Mouse (Mus musculus) right cerebral cortex, postnatal 10 days (tissue): ENCODE data around the gene Ppp1r1c.

Experiments used
- DNase-seq, 2 experiments: peaks; one replicate each; pipeline ENCODE4 v3.0.0; 2021; ENCODE audit warnings: low spot score in 2 of 2

The Ppp1r1c gene

GRCm38 (mm10) chr2:79707575-79707974 is at the start of gene Ppp1r1c:
TSS of gene Ppp1r1c (plus strand) at chr2:79707780.
- no peak for DNase-seq

DNA sequence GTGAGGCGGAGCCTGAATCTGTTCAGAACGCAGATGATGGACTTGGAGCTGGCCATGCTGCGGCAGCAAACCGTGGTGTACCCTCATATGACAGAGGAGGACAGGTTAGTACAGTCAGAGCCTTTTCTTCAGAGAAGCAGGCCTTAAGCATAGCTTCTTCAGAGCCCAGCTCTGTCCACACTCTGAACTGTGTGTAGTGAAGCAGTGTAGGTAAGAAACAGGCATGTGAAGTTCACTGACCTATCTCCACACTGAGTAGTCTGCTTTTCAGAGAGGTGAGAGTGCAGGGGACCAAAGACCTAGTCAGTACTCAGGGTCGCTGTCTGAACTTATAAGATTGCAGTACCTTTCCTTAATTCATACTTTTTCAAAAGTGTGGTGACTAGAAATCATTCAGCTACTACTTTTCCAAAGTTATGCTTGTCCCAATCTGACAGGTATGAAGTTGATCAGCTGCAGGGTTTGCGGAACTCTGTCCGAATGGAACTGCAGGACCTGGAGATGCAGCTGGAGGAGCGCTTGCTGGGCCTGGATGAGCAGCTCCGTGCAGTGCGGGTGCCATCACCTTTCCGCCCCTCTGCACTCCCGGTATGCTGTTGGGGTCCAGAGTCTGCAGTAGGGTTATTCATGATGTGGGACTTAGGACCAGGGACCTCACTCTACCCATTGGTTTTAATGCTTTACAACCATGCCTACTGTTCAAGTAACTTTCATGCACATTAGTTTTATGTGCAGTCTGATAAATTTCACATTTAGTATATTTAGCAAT is 47.0 kb upstream of the Ppp1r1c start:
- no peak for DNase-seq

DNA sequence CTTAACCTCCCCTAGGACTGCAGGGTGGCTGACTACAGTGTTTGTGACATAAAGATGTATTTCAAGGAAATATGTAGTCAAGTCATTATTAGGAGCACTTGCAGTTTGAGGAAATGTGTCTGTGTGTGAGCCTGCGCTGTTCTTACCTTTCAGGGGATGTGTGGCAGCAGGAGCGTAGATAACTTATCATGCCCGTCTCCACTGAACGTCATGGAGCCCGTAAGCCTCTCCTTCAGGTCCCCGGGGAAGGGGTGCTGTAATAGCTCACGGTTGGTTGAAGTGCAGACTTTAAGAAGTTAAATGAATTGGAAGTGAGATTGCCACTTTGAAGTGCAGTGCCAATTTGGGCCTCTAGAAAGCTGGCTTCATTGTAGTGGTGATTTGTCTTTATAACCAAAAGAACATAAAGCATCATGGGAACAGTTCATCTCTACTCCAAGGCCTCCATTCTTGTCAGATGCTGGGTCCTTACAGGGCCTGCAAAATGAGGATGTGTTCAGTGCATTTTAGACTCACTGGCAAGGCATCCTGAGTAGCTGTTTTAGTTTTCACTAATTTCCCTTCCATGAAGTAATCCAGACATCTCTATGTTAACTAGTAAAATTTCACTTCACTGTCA is 46.0 kb upstream of the Ppp1r1c start:
- no peak for DNase-seq

DNA sequence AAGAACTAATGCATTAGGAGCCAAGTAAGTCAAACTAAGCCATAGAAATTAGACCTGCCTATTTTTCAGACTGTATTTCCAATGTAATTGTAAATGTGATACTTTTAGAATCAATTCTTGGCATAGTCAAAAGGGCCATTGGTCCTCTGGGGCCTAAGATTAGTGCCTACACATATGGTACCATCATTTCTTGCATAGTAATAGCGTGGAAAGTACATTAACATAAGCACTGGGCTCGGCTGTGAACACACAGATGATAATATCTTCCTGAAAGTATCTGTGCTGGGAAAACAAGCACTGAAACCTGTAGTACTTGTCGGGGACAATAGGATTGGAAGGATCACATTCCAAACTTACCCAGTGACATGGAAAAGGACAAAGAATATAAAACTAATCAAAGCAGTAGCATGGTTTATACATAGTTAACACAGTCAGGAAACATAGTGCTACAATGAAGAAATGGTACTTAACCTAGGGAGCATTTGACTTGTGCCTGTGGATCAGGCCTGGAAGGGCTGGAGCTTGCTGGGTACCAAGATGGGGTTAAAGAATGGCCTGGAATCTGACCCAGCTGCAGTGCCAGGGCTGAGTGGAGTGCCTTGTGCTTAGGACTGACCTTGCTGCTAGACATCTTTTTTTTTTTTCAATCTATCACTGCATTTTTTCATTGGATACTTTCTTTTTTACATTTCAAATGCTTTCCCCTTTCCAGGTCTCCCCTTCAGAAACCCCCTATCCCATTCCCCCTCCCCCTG is 42.9 kb upstream of the Ppp1r1c start:
- DNase-seq, result no peak

DNA sequence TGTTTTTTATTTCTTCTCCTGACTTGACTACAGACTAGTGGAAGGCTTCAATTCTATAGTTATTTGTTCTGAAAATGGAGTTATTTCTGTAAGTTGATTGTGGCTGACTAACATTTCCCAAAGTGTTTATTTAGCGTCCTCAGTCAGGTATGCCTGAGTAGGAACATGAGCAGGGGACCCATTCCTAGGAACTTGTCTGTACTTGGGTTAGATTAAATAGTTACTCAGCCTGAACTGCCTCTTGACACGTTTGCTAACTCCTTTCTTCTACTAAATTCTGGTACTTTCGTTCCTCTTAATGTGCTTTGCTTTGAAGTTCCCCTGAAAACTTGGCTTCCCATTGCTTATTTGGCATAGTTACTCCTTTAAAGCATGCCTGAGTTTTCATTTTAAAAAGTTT is 42.1 kb upstream of the Ppp1r1c start:
- no peak for DNase-seq

DNA sequence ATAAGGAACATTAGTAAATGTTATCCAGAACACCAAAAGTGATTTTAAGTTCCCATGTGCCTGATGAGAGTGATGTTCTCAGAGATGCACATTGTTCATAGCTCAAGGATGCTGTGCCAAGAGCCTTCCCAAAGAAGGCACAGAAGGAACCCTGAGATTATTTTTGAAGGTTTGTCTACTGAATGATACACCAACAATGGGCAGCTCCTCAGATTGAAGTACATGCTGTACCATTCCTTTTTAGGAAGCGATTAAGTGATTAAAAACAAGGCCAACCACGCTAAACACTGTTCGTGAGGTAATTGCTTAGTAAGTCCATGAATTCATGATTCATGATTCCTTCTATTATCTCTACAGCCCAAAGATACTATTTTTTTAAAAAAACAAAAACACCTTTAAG is 32.3 kb upstream of the Ppp1r1c start:
- no peak for DNase-seq

- no peak for DNase-seq
Observed at GRCm38 (mm10) chr2:79677663-79678257, 29.8 kb upstream of the Ppp1r1c start.

- DNase-seq, result no peak
Observed at GRCm38 (mm10) chr2:79681672-79682071, 25.9 kb upstream of the Ppp1r1c start.

GRCm38 (mm10) chr2:79683258-79683657 is 24.3 kb upstream of the Ppp1r1c start:
- DNase-seq, result peak in 1 of 2 experiments; percentile 49

DNA sequence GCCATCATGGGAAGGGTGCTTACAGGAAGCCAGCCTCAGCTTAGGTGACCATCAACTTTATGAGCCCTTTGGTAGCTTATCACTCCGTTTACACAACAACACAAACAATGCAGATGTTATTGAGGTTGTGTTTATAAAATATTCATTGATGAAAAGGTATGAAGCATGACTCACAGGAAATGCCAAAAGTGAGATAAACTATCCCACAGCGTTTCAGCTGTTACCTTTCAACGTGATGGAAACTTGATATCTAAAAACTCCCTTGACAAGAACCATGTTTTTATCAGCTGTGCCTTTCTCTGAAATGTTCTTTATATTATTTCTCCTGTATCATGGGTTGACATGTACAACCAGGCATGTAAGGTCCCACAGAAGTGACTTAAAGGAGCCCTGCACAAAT is 16.7 kb upstream of the Ppp1r1c start:
- DNase-seq, result no peak

- DNase-seq, result no peak
Observed at GRCm38 (mm10) chr2:79695190-79695589, 12.4 kb upstream of the Ppp1r1c start.

DNA sequence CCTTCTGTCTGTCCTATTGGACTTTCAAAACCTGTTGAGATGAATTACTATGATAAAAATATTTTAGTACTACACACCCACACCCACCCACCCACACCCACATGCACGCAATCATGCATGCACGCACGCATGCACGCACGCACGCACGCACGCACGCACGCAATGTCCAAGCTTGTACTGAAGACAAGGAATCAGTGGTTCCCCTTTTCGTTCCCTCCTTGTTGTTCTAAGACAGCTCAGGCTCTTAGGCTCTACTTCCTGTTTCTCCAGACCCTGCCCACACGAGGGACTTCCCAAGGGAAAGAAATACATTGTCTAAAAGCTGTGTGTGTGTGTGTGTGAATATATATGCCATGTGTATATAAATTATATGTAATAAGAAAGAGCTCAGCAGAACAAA is 11.6 kb upstream of the Ppp1r1c start:
- no peak for DNase-seq

GRCm38 (mm10) chr2:79696478-79697230 is 10.9 kb upstream of the Ppp1r1c start:
- no peak for DNase-seq

GRCm38 (mm10) chr2:79698166-79698565 is 9.4 kb upstream of the Ppp1r1c start:
- no peak for DNase-seq

DNA sequence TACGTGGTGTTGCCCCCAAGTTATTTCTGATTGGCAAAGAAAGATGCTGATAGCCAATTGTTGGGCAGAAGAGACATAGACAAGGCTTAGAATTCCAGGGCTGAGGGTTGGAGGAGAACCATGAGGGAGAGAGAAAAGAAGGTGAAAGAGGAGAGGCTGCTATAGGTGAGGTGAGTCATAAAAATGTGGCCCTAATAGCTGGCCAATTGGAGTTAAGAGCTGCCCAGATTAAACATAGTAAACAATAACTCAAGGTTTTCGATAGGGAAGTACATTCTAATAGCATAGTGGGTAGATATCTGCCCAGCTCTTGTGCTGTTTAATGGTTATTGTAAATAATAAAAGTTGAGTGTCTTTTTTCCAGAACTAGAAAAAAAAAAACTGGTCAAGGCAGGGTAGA is 2.8 kb upstream of the Ppp1r1c start:
- DNase-seq, result no peak

- no peak for DNase-seq
Observed at GRCm38 (mm10) chr2:79713662-79714091, 6.1 kb downstream of the Ppp1r1c start.

- no peak for DNase-seq
Observed at GRCm38 (mm10) chr2:79714745-79715144, 7.2 kb downstream of the Ppp1r1c start.

GRCm38 (mm10) chr2:79715925-79716324 is 8.3 kb downstream of the Ppp1r1c start:
- DNase-seq, result no peak

DNA sequence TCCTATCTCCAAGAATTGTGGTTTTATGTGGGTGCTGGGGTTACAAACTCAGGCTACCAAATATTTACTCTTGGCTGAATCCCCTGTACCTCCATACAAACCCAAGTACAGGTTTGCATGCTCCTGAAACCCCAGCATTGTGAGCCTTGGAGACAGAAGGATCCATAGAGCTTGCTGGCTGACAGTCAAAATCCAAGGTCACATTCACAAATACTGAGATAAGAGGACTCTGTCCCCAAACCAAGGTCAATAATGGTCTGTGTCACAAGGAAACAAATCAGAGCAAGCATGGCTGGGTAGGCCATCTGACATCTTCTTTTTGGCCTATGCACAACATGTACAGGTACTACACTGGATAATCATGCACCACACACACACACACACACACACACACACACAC is 10.3 kb downstream of the Ppp1r1c start:
- no peak for DNase-seq

GRCm38 (mm10) chr2:79722415-79722814 is 14.8 kb downstream of the Ppp1r1c start:
- DNase-seq, result no peak

DNA sequence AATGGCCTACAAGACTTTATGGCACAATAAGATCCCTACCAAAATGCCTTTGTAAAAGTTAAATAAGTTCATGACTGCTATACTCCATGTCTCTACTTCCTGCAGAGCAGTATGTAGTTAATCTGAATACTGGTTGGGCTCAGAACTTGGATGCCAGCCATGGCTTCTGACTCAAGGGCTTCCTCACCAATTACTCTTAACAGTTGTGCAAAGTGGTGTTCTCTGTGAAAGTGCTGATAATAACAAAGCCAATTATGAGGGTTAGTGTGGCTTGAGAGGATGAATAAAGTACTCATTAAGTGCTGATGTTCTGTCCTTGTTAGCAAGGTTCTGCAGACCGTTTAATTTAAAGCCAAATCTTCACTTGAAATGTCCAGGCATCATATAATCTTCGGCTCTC is 31.4 kb downstream of the Ppp1r1c start:
- no peak for DNase-seq

DNA sequence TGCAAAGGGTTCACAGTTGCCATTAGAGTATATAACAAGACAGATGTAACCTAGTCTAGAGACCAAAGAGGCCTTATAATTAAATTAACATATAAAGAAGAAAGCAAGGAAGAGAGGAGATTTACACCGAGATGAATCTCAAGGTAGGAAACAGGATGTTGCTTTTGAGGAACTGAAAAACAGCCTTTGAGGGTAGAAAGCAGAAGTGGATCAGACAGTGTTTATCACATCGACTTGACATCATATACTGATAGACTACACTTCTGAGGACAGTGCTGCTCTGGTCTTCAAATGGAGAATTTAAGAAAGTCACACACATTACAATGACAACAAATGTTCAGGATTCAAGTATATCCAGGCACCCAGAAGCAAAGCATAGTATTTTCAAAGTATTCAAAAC is 34.4 kb downstream of the Ppp1r1c start:
- no peak for DNase-seq
